Mouse (Mus musculus) heart, postnatal 0 days (tissue): ENCODE measurements around the gene Hk1.

ENCODE experiments used
- CTCF ChIP-seq: IDR thresholded peaks from 2 replicates; pipeline ENCODE4 v1.5.1; 2016; ENCODE audit warnings: antibody characterized with exemption, control low read depth, low read depth
- EP300 ChIP-seq: IDR thresholded peaks from 2 replicates; pipeline ENCODE4 v1.6.1; 2016; ENCODE audit warnings: antibody characterized with exemption, low read depth

DNA sequence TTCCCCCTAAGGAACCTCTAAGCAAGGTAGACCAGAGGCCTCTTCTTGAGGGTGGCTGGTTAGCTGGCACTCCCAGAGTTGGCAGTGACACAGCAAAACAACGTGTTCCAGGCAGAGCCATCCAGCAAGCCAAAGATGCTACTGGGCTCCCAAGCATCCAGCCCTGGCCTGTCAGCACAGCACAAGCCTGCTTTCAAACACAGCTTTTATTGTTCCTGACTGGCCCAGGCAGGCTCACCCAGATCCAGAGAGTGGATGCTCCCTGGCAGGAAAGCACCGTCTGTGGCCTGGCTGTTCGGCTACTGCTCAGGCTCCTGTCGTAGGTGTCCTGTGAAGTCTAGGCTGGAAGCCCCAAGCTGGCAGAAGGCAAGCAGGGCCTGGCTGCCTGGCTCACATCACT lies 85.6 kb downstream of the Hk1 start:
- TF ChIP-seq CTCF (no peak), EP300 (no peak)
